Mouse (Mus musculus): ENCODE data around the gene Bri3.

DNA sequence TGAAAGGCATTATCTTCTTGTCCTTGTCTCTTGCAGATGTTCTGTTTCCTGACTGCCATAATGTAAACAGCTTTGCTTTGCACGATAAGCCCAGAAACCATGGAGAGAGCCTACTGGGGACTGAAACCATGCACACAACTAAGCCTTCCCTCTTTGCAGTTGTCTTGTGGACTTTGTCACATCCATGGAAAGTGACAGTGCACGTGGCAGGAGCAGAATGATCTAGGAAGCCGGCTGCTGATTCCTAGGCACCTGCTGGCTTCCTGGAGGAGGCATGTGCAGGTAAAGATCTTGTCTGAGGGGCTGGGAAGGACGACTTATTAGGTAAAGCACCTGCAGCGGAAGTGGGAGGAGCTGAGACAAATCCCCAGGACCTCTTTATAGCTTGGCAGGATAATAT, 203.7 kb downstream of the Bri3 start:
- TF ChIP-seq GATA1 (IDR thresholded peaks at IDR 0.05; ENCODE audit: low read length) (no peak), TAL1 (IDR thresholded peaks at IDR 0.05; ENCODE audit: low read length) (no peak)

All from erythroblast, embryonic 14.5 days (primary cell).